Mouse (Mus musculus): ENCODE results near the gene Nin. TPM values are rescaled to one million over a fixed set of nuclear protein-coding genes. Genes with fewer than 3 reads are reported as not detected.
A peak's percentile ranks its signal among the peaks of the same experiment; 100 is the strongest.

The Nin gene
- total RNA-seq, 4 experiments from 2014 or later, result 55.3 to 67.9 (median 64.0) TPM

DNA sequence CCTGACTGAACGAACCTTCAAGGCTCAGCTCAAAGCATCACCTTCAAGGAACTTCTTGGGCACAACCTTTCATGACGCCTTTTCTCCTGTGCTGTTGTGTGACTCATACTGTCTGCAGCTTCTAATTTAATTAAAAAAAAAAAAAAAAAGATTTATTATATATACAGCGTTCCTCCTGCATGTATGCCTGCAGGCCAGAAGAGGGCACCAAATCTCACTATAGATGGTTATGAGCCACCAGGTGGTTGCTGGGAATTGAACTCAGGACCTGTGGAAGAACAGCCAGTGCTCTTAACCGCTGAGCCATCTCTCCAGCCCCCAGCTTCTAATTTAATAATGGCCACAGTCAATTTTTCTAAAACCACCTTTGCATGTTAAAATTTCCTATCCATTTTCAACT, 29.8 kb downstream of the Nin start:
- DNase-seq (ENCODE audit: low spot score in 2 of 2), result no peak

- no peak for DNase-seq (ENCODE audit: low spot score in 2 of 2)
These were observed 30.5 kb downstream of the Nin start for GRCm38 (mm10) chr12:70082935-70083532.

DNA sequence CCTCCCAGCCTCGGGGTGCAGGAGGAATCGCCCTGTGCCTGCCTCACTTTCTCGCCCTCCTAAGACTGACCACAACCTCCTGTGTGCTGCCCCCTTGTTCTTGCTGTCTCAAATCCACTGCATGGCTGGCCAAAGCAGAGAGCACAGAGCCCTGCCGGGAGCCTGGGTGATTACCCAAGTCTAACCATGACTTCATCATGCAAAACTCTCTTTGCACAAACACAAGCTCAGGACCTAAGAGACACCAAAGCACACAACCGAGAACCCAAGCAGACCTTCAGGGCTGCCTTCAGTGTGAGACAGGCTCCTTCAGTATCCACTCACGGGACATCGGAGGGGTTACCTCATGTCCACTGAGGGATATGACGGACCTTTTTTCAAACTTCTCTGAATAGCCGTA, 31.0 kb downstream of the Nin start:
- DNase-seq (ENCODE audit: low spot score in 2 of 2), result no peak

- DNase-seq (ENCODE audit: low spot score in 2 of 2), result no peak
These were observed 35.0 kb downstream of the Nin start for GRCm38 (mm10) chr12:70078471-70079025.

DNA sequence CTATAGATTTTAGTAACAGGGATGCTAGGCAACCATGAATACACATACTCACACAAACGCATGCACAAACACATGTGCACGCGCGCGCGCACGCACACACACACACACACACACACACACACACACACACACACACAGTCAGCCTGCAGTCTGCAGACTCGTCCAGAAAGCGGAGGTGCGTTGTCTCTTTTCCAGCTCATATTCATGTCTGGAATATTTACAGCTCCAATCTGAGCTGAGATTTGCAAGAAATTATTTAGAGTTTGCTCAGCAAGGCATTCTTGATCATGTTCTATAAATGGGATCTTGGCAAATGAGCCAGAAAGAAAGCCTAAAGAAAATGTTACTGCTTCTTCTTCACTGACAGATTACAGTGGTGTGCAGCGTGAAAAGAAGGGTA, 37.0 kb downstream of the Nin start:
- peak in 1 of 2 experiments; percentile 45 for DNase-seq (ENCODE audit: low spot score in 2 of 2)

DNA sequence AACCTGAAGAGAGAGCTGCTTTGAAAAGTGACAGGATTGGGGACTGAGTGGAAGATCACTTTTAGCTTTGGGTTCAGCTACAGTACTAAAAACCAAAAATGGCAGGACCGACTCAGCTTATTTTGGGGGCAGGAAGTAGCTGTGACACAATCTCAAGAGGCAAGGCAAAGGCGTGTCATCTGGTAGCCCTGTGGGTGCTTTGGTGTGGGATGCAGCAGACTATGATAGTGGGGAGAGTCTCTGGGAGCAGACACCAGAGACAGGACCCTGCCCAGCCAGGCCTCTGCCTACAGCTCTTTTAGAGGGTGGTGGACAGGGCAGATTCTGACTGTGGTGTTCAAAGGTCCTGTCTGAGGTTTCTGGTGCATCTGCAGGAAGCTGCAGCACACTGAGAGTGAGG, 38.5 kb downstream of the Nin start:
- DNase-seq (ENCODE audit: low spot score in 2 of 2), result no peak

DNA sequence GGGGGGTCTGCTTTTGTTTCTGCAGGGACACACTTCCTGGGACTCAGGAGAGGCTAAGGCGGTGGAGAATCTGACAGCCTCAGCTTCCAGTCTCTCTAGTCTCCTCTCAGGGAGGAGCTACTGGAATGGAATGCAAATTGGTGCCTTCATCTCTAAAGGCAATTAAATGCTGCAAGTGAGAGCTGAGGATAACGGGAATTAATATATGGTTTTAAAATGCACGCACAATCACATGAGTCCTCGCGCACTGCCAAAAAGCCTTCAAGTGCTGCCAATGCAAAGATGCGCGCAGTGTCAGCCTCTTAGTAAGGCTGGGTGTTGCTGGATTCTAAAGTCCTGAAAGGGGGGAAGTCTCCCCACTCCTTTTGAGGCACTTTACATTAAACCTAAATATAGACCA, 42.6 kb downstream of the Nin start:
- DNase-seq (ENCODE audit: low spot score in 2 of 2), result no peak

- no peak for DNase-seq (ENCODE audit: low spot score in 2 of 2)
These were observed 43.2 kb downstream of the Nin start for GRCm38 (mm10) chr12:70070306-70070705.

DNA sequence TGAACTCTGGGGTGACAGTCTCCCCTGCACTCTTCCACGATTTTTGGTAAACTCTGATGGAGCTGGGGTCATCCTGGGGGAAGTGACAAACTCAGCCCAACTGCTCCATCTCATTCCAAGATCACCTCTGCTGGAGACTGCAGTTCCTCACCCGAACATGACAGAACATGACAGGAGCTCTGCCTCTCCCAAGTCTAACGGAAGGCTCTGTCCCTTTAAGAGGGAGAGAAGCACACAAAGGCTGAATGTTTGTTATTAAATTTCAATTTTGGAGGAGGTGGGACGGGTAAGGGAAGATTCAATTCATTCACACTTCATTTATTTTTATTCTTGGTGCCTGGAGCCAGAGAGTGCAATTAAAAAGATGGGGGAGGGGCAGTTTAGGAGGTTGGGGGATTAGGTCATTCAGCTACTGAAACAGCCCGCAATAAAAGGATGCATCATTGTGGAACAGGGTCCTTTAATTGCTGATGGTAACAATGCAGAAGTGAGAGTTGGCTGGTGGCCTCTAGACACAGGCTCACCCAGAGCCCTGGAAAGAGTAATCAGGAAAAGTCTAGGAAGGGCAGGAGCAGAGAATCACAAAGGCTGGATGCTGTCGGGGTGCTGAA, 44.8 kb downstream of the Nin start:
- DNase-seq (ENCODE audit: low spot score in 2 of 2), result no peak

DNA sequence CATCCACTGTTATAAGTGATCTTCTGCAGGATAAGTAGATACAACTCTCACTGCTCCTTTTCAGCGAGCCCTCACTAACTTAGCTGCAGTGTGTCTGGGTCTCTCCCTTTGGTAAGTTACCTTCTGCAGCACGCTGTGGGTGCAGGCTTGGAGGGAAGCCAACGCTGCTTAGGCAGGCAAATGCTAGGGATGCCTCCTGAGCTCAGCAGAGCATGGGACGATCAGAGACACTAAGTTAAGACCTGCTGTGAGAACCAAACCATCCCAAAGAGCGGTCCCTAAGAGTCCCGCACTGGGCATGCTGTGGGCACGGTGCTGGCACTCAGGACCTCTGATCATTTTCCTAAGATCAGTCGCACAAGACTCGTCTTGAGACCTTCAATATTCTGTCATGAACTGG, 45.7 kb downstream of the Nin start:
- peak in 1 of 2 experiments; percentile 47 for DNase-seq (ENCODE audit: low spot score in 2 of 2)

DNA sequence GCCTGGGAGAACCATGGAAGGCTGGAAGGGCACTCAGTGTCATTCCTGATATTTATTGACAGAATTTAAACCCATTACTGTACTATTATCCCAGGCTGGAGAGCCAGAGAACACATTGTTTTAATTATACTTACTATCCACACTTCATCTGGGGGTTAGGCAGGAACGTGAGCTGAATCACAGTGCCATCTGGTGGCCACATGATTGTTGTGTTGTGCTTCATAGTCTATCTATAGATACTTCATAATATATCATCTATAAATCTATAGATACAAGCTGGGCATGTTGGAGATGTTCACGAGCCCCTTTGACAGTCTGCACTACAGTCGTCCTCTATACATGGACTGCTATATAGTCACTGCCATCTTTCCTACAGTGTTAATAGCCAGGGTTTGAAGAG, 51.4 kb downstream of the Nin start:
- DNase-seq (ENCODE audit: low spot score in 2 of 2), result no peak

DNA sequence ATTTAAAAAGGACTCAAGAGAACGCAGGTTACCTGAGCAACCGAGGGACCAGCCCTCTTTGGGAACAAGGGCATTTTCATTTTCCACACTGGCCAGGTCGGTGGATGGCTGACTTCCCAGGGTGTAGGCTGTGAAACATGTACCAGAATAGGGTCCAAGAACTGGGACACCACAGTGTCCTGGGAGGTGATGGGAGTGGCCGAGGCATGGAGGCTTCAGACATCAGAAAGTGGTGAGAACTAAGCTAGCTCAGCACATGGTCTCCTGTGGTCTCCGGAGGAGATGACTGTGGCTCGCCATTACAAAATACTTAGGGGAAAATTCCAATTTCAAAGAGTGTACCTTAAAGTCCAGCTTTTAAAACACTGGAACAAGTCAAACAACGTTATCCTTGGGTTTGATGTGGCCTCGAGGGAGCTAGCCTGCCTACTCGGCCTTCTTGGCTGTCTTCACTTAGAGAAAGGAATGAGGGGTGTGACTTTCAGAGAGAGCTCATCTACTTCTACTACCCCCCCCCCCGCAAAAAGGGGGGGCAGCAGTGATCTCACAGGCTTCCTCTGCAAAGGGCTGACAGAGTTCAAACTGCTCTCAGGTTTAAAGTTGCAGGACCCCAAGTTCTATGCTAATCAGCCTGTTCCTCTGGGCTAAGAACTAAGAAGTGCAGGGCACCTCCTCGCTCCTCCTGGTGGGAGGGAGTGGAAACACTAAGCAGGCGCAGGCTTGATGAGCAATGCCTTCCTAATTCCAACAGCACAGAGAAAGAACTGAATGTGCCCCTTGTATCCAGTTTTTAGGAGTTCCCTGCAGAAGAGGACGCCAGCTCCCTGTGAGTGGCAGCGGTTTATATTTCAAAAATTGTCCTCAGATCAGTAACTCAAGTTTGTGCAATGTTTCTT, 54.3 kb downstream of the Nin start:
- DNase-seq (ENCODE audit: low spot score in 2 of 2), result no peak

GRCm38 (mm10) chr12:70050699-70051098, 62.8 kb downstream of the Nin start:
- DNase-seq (ENCODE audit: low spot score in 2 of 2), result no peak

DNA sequence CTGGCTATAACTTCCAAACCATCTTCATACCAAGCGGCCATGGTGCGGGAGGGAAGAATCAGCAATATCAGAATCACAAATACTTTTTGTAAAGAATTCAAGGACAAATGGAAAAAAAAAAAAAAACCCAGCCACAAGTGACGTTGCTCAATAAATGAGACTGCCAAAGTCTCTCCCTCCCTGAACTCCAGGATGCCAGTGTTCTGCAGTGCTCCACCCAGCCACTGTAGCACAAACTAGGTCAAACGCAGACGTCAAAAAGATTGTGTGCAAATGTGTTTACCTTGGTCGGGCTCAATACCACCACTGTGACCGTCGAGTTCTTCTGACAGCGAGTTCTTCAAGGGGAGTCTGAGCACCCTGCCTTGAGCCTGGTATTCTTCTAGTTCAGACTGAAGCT, 64.8 kb downstream of the Nin start:
- no peak for DNase-seq (ENCODE audit: low spot score in 2 of 2)

DNA sequence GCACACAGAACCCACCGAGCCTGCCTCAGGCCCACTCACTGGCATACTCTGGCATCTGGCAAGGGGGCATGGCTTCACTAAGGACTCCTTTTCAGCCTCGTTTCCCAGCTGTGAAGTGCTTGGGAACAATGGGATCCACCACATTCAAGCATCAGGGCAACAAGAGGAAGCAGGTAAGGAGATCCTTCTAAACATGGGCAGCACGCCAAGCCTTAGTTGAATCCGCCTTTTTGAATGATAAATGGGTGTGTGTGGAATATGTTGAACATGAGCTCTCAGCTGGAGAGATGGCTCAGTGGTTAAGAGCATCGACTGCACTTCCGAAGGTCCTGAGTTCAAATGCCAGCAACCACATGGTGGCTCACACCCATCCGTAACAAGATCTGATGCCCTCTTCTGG, 66.2 kb downstream of the Nin start:
- DNase-seq (ENCODE audit: low spot score in 2 of 2), result no peak

GRCm38 (mm10) chr12:70044353-70044752, 69.2 kb downstream of the Nin start:
- no peak for DNase-seq (ENCODE audit: low spot score in 2 of 2)

DNA sequence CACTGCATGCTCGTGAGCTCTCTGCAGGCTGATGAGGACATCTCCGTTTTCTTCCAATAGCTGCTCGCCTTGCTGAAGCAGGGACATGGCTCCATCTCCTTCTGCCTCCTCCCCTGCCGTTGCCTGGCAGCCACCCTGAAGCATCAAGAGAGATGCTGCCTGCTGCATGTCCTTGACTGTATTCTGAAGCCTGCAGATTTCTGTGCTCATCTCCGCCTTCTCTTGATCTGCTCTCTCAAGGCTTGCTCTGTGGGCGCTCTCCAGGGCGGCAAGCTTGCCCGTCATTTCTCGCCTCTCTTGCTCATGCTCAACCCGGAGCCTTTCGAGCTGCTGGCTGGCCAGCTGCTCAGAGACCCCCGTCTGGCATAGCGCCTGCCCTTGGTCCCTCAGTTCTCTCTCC, 70.1 kb downstream of the Nin start:
- peak; percentile 58 to 84 for DNase-seq (ENCODE audit: low spot score in 2 of 2)

DNA sequence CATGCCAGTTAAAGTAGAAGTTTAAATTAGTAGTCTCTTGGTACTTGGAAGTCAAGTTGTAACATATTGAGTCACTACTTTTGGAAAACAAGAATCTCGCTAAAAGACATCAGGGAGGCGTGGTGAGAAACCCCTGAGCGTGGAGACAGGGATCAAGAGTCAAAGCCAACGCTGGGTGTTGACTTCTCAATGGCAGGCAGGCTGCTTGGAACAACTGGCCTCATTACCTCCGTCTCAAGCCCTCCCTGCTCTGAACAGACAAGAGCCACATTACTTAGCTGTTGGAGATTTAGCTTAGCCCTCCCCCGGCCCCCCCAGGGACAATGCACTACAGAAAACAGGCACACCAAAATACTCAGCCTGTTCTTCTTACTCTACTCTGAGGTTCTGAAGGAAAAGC, 72.5 kb downstream of the Nin start:
- no peak for DNase-seq (ENCODE audit: low spot score in 2 of 2)

GRCm38 (mm10) chr12:70036722-70037305, 76.7 kb downstream of the Nin start:
- no peak for DNase-seq (ENCODE audit: low spot score in 2 of 2)

GRCm38 (mm10) chr12:70026233-70026632, 87.3 kb downstream of the Nin start:
- DNase-seq (ENCODE audit: low spot score in 2 of 2), result no peak

DNA sequence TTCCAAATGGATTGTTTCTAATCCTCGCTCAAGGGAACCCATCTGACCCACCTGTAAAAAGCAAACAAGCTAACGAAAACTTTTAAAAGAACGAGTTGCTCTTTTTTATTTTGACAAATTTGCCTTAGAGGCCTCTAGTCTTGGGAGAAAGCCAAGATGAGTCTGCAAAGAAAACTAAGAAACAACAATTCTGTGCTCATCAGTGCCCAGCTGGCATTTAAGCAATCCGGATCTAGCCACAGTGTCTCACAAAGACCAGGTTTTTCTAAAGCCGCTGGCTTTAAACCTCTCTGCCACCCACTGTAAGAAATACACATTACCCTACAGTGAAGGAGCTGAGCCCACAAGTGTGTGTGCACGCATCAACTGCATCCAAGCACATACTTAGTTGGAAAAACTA, 88.1 kb downstream of the Nin start:
- no peak for DNase-seq (ENCODE audit: low spot score in 2 of 2)

DNA sequence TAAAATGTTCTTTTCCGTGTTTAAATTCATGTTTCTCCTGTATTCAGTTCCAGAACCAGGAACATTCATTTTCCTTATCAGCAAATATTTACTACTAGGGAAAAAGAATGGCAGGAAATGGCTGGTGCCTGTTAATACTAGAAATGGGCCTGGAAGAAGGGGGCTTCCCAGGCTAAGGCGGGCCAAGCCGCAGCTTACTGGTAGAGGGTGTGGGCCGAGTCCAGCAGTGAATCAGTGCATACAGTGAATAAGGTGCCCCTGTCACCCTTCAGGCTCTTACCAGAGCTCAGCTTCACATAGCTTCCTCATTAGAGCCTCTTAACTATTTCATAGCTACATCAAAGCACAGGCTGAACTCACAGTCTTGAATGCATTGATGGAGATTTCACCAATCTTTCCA, 89.9 kb downstream of the Nin start:
- no peak for DNase-seq (ENCODE audit: low spot score in 2 of 2)
